Mouse (Mus musculus) small intestine, adult 2 months (tissue): ENCODE results near the gene Mgst2.

Experiments used
- CTCF ChIP-seq: fragments of 200-500 bp; IDR thresholded peaks from 2 replicates; pipeline ENCODE4 v1.5.1; 2012; ENCODE audit warnings: low read depth, mild to moderate bottlenecking, control low read depth, inconsistent platforms, low read length, moderate library complexity, mixed read lengths; ENCODE audit not compliant: insufficient replicate concordance, insufficient read length; ENCODE audit errors: extremely low read depth
- POLR2A ChIP-seq: fragments of 200-500 bp; IDR thresholded peaks from 2 replicates; pipeline ENCODE4 v1.6.1; 2012; ENCODE audit warnings: low read depth, mild to moderate bottlenecking, control low read depth, inconsistent platforms, low read length, moderate library complexity

DNA sequence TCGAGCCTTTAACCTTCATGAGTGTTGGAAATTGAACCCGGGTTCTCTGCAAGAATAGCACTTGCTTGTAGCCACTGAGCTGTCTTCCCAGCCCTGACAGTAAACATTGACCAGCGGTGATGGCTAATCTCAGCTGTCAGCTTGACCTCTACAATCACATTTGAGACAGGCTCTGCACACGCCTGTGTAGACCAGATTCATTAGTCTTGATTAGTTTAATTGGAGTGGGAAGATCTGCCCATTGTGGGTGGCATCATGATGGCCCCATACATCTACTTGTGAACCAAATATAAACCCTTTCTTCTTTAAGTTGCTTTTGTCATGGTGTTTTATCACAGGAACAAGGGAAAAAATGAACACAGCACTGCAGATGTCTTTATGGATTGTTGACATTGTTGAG, 12.8 kb upstream of the Mgst2 start:
- TF ChIP-seq CTCF: no peak
- no peak for TF ChIP-seq POLR2A
